Mouse (Mus musculus): ENCODE measurements at regions not wholly inside any gene's neighbourhood (a gene's known extent, or its start where the extent isn't known, plus 50 kb on each side); places are given as distances from the start of the nearest gene placed in this dataset.

DNA sequence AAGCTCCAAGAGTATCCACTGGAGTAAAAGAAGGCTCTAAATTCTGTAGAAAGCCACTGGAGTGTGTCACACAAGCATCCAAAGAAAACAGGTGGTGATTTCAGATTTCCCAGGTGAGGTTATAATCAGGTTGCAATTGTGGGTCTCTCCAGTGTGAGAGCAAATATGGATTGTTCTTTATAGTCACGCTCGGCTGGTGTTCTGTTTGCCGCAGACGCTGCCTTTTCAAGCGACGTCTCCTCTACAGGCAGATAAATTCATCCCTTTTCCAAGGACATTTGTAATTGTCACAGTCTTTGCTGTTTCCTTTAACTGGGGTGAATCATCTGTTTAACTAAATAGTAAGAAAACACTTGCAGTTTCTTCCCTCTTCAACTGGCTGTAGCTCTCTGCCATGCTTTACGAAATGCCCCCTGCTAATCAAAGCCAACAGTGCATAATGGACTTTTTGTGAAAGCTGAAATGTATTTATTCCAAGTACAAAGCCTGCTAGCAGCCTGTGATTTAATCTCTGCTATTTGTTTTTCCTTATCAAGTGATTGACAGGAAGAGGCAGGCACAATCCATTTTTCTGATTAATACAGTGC, 502.4 kb downstream of the Trim52 start:
- no peak for DNase-seq (ENCODE audit: low read depth)

Measured in gonadal fat pad, adult 2 months (tissue).